Mouse (Mus musculus): ENCODE measurements around the gene P4ha3.

- TF ChIP-seq CTCF (conservative IDR thresholded peaks at IDR 0.05; ENCODE audit: insufficient read depth, insufficient read length, low read depth, low read length) (no peak), POLR2A (IDR thresholded peaks at IDR 0.05; ENCODE audit: low read depth, low read length) (no peak)
These were observed 42.2 kb downstream of the P4ha3 start for GRCm38 (mm10) chr7:100327514-100327913.

Measured in kidney, adult 2 months (tissue).